Mouse (Mus musculus): ENCODE results near the gene Pkn1.

Gene Pkn1

DNA sequence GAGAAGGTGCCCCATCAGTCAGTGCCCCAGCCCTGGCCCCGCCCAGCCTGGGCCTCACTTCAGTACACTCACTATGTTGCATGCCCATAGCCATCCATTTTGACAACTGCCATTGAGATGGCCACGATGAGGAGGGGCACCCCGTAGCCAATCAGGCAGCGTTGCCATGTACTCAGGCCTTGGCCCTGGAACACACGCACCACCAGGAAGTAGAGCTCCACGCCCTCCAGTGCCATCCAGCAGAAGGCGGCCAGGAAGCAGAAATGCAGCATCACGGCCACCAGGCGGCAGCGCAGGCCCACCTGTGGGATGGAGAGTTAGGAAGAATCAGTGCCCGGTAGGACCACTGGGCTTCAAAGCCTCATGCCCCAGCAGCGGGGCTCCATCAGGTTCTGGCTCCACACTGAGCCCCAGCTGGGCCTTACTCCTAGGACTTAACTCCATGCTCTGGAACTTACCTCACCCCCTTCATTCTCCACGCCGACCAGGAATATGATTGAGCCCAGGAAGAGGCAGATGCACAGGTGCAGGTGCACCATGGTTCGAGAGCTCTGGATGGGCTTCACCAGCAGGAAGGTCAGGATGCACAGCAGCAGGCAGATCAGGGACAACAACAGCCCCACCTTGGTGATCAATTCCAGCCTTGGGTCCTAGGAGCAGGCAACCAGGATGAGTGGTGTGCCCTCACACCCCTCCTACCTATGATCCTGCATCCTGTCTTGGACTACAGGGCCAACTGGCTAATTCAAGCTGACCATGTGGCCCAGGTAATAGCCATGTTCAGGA, 25.9 kb upstream of the Pkn1 start:
- peak; percentile 69 to 78 for DNase-seq (ENCODE audit: low spot score in 2 of 2)

DNA sequence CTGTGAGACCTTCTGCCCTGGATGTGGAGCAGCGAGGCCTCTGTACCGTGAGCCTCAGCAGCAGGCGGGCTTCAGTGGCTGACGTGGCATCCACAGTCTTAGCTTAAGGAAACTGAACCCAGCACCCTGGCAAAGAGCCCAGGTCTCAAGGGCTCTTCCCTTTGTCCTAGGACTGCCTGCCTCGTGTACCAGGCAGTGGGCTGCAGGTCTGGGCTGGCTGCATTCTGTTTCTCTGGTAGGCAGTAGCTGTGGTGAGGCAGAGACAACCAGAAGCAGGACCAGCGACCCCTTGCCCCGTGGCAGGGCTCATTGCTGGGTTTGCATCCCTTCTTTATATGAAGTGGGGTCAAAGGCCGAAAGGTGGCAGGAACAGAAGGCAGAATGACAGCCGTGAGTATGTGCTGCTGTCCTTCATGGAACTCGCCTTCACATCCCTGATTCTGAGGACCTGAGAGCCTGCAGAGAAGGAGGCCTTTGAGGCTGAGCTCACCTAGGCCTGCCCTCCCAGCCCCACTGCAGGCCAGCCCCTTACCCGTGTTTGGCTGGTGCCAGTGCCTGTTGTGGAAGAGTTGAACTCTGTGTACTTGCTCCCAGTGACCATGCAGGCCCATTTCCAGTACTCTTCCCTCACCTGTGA, 24.6 kb upstream of the Pkn1 start:
- DNase-seq (ENCODE audit: low spot score in 2 of 2): no peak

DNA sequence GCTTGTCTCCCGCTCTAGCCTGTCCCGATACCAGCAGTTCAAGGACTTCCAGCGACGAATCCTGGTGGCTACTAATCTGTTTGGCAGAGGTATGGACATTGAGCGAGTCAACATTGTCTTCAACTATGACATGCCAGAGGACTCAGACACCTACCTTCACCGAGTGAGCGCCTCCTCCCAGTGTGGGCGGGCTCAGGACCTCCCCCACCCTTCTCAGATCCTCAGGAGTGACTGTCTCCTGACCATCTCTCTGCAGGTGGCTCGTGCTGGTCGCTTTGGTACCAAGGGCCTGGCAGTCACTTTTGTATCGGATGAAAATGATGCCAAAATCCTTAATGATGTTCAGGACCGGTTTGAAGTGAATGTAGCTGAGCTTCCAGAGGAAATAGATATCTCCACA, 23.7 kb upstream of the Pkn1 start:
- DNase-seq (ENCODE audit: low spot score in 2 of 2): no peak

DNA sequence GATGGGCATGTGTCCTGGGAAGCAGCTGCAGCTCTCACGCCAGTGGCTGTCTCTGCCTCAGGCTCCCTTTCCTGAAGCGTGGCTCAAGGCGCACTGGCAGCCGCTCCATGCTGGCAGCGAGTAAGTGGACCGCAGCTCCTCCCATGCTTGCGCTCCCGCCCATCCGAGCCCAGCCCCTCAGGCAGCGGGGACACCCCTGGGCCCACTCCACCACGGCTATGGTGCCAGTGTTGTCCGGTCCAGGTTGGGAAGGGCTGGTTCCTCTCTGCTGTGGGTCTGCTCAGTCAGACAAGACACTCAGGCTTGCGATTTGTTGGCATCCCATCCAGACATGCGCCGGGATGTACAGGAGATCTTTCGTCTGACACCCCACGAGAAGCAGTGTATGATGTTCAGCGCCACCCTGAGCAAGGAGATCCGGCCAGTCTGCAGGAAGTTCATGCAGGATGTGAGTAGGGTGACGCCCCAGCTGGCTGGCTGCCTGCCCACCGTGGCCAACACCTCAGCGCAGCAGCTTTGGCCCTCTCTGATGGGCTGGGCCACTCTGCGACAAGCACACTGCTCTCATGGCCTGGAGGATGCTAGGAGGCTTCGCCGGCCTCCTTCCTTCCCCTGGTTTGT, 22.5 kb upstream of the Pkn1 start:
- DNase-seq (ENCODE audit: low spot score in 2 of 2): no peak

DNA sequence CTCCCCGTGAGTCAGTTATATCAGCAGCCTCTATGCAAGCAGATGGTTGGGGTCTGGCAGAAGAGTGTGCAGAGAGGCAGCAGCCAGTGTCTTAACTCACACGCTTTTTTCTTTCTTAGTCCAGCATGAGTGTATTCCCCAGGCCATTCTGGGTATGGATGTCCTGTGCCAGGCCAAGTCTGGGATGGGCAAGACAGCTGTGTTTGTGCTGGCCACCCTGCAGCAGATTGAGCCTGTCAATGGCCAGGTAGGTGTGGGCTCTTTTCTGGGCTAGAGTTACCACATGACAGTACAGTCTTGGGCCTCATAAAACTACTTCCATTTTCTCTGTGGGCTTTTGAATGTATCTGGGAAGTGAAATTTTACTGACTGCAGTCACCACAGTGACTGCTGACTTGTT, 20.7 kb upstream of the Pkn1 start:
- no peak for DNase-seq (ENCODE audit: low spot score in 2 of 2)

DNA sequence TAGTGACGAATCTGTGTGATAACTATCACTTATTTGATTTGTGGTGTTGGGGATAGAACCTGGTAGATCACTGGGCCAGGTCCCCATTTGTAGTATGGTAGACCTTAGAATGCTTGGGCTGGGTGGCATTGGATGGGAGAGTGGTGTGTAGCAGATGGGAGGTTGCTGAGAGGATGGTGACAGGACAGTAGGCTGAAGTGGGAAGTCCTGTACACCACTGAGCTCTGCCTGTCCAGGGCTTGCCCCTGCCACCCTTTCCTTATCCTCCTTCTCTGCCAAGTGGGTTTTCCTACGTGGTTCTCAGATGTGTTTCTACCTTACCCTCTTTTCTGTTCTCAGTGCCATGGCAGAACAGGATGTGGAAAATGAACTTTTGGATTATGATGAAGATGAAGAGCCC, 20.1 kb upstream of the Pkn1 start:
- no peak for DNase-seq (ENCODE audit: low spot score in 2 of 2)

DNA sequence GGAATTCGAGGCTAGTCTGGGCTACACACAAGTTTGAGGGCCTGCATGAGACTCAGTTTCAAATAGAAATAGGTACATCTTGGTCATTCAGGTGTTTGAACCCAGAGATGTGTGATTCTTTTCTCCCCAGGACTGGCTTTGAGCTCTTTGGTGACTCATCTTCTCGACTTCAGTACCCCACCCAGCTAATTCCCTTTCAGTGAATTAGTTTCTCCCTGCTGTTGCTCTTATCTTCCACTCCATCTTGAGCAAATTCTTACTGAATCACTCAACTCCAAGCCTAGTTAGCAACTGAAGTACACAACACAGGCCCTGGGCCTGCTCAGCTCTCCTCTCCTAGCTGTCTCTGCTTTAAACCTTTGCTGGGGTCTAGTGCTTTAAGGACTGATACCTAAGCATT, 17.6 kb upstream of the Pkn1 start:
- no peak for DNase-seq (ENCODE audit: low spot score in 2 of 2)

DNA sequence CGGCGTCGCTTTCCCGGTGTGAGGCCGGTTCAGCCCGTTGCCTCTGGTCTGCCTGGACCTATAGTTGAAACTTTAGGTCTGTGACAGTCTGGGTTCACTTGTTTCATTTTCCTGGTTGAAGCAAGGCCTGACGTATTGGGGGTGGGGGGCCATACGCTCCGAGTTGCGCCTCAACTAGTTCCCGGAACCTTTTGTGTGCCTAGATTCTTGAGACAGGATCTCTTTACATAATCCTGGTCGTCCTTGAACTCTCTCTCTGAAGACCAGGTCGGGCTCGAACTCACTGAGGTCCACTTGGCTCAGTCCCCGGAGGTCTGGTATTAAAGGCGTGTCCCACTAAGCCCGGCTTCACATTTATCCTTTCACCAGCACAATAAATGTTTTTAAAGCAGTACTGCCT, 16.8 kb upstream of the Pkn1 start:
- no peak for DNase-seq (ENCODE audit: low spot score in 2 of 2)

DNA sequence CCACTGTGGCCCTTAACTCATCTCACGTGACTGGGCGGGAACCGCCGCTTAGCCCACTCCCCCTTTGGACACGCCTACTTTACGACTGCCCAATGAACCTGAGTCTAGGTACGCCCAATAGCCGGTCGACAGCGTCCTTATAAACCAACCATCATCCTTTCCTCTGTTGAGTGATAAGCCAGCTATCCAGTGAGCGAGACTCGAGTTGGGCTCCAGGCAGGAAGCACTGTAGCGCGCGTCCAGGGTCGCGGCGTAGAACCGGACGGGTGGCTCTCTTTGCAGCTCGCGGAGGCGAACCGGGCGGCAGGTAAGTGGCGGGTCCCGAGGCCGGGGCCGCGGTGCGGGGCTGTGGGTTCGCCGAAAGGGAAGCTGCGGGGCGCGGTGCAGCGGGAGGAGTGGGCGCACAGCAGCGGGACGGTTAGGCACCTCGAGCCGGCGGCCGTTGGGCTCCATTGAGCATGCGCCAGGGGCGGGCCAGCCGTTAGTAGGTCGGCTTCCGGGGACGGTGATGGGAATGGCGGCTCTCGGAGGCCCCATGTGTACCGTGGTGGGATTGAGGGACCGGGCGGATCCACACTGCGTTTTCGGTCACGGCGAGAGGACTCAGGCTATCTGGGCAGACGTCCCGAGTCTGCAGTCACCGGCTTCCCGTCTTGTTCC, 16.2 kb upstream of the Pkn1 start, which contains the start of gene Ddx39:
Ddx39 (plus strand) TSS at position 147 of the 660 bp plus-strand sequence.
- peak; percentile 96 to 99 for DNase-seq (ENCODE audit: low spot score in 2 of 2)

DNA sequence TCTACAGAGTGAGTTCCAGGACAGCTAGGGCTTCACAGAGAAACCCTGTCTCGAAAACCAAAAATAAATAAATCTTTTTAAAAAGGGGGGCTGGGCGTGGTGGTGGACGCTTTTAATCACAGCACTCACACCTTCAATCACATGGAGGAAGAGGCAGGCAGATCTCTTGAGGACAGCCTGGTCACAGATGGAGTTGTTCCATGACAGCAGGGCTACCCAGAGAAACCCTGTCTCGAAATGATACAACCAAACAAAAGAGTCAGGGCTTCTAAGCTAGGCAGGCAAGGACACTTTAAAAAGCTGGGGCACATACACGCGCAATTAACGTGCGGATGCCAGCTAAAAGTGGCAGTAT, 15.7 kb upstream of the Pkn1 start:
- DNase-seq (ENCODE audit: low spot score in 2 of 2): no peak

DNA sequence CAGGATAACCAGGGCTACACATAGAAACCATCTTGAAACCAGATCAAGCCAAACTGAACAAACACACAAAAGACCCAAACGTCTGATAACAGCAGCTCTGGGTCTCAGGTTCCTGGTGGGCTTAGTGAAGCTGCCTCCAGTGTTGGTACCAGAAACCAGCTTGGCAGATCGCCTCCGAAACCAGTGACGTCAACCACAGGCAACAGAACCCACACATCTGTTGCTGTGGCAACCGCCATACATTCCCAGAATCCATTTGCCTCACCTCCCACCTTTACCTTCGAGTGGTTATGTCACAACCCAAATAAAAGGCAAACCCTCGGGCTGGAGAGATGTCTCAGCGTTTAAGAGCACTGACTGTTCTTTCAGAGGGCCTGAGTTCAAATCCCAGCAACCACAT, 8.6 kb upstream of the Pkn1 start:
- peak in 1 of 2 experiments; percentile 56 for DNase-seq (ENCODE audit: low spot score in 2 of 2)

DNA sequence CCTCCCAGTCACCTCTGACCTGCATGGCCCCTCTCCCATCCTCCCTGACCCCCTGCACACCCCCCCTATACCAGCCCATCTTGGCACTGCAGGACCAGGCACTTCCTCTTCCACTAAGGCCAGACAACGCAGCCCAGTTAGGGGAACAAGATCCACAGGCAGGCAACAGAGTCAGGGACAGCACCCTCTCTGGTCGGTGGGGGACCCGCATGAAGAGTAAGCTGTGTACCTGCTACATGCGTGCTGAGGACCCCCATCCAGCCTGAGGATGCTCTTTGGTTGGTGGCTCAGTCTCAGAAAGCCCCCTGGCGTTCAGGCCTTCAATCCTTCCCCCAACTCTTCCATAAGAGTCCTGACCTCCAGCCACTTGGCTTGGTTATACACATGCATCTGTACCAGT, 7.4 kb upstream of the Pkn1 start:
- no peak for DNase-seq (ENCODE audit: low spot score in 2 of 2)

DNA sequence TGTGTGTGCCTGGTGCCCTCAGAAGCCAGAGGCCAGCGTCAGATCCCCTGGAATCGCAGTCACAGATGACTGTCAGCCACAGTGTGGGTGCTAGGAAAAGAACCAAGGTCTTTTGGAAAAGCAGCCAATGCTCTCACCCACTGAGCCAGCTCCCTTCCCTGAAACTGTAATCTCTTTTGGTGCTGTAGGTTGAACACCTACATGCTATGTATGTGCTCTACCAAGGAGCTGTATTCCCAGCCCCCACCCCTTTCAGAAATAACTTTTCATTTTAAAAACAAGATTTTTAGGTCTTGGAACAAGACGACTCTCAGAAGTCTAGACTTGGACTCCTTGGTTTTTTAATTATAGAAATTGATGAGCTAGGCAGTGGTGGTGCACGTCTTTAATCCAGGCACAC, 4.4 kb upstream of the Pkn1 start:
- DNase-seq (ENCODE audit: low spot score in 2 of 2): no peak

DNA sequence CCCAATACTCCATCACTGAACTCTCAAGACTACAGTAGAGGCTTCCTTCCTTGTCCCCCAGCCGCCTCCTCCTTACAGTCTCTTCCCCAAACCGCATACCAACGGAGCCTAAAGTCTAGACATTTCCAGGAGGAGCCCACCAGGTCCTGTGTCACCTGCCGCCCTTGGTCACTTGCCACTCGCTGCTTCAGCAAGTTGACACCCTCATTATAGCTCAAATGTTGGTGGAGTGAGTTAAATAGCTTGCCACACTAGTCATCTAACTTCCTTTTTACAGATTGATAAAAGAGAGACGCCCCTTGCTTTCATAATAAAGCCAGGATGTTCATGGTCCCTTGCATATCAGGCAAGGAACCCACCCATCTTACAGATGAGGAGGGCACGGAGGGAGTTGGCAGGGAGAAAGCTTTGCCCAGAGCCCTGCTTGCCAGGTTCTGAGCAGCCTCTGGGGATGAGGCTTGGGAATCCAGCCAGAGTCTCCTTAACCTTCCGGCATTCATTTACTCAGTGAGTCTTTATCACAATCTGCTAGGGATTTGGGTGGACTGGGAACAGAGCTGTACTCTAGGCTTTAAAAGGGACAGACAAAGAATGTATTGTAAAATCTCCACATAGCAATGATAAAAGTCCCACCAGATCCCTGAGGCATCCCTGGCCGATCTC, 1.6 kb upstream of the Pkn1 start:
- DNase-seq (ENCODE audit: low spot score in 2 of 2): no peak

DNA sequence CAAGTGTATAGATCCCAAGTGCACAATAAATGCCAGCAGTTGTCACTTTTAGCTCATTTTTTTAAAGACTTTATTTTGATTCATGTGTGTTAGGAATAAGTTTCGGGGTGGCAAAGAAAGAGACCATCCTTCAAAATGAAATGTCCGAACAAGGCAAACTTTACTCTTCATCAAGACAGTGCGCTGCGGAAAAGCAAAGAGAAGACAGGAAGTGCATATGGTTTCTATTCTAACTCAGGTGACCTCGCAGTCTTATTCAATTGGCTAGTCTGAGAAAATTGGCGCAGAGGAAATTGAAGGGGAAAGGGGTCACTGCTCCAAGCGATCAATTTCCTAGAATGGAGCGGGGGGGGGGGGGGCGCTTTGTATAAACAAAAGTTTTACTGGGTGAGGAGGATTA, 587 bp upstream of the Pkn1 start:
- no peak for DNase-seq (ENCODE audit: low spot score in 2 of 2)

DNA sequence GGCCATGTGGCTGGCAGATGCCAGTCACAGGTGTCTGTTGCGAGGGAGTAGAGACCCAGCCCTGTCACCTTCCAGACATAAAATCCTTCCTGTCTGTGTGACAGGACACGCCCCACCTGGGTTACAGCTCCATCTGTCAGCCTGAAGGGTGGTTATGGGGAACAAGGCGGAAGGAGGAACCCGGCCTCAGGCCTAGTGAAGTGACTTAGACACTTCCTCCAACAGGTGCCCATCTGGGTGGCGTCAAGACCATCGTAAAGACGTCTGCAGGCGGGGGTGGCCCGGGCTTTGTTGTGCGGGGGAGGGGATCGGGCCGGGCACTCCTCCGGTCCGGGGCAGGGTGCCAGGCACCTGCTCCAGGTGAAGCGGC, 703 bp downstream of the Pkn1 start:
- no peak for DNase-seq (ENCODE audit: low spot score in 2 of 2)

DNA sequence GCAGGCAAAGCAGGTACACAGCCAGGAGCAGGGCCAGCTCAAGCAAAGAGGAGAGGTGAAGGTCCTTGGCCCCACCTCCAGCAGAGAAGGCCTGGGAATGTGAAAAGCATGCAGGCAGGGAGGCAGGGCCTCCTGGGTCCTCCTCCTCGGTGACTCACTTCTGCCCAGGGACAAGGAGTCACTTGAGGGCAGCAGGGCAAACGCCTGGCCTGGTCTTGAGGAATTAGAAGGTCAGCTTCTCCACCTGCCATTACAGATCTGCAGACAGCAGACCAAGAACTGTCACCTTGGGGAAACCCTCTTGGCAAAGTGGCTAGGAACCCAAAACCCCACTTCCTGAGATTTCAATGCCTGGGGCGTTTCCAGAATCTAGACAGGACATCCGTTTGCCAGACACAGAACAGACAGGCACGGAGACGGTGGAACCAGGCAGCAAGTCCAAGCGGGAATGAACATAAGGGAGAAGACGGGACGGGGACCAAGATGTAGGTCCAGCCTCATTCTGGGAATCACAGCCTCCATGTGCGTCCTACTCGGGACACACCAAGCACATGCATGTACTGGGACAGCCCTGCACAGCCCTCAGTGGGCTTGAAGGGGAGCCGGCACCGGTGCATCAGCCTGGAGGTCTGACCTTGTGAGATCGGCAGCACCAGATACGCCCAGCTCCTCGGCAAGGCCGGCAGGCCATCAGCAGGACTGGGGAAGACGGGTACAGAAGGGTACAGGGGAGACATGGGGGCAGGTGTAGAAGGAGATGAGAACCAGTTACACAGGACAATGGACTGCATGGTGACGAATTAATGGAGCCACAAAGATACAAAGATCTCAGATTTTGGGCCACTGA, 1.4 kb downstream of the Pkn1 start:
- no peak for DNase-seq (ENCODE audit: low spot score in 2 of 2)

DNA sequence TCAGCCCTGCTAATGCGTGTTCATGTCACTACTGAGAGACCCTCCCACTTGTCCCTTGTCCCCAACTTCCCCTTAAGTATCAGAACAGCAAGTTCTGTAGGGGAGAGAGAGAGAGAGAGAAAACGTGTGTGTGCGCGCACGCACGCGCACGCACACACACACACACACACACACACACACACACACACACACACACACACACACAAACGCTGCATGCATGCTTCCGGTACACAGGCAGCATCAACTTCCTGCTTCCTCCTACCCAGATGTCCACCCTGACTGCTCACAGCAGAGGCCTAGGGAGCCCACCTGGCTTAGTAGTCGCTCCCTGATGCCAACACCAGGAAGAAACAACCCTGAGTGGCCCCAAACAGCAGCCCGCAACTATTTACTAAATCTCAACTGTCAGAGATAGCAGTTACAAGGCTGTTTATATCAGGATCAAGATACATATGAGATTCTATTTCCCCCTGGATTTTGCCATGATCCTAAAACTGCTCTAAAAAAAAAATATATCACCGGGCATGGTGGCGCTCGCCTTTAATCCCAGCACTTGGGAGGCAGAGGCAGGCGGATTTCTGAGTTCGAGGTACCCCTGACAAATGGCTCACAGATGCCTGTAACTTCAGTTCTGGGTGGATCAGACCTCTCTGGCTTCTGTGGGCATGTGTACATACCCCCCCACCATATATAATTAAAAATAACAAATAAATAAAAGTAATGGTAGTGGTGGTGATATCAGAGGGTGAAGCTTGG, 3.5 kb downstream of the Pkn1 start:
- no peak for DNase-seq (ENCODE audit: low spot score in 2 of 2)

DNA sequence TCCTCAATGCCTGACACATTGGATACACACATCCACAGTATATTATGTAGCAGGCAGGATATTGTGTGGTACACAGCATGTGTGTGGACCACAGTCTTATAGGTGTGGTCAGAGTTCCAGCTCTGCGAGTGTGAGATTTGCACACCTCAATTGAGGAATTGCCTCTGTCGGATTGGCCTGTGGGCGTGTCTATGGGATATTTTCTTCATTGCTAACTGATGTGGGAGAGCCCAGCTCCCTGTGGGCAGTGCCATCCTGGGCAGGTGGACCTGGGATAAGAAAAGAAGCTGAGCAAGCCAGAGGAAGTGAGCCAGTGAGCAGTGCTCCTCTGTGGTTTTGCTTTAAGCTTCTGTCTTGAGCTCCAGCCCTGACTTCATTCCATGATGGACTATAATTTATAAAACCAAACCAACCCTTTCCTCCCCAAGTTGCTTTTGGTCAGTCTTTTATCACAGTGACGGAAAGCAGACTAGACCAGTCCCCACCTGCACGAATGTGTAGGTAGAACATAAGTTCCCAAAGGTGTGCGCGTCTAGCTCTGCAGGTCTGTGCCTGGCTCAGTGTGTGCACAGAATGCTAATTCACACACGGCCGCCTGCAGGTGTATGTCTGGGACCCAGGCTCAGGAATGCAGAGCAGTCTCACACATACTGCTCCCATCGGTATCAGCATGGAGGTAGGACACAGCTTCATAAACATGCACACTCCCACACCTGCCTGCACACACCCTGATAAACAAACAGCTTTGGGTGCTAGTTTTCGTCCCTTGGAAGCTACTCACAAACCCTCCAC, 4.4 kb downstream of the Pkn1 start:
- DNase-seq (ENCODE audit: low spot score in 2 of 2): no peak
